Comparison of ENCODE assay signal across 9 mouse cellular contexts in the genomic region with DNA sequence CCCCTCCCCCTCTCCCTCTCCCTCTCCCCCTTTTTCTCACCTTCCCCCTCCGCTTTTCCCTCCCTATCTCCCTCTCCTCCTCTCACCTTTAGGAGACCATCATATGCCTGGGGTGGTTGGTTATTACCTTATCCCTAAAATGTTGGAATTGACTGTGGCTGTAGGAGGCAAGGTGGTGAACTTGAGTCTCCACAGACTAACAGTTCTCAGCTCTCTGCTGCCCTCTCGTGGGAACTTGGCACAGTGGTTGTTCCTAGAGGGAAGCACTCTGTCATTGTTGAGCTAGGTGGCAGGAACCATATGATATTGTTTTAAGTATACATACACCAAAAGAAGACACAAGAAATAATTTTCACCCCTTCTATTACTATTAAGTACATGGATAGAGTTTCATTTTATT.
DNase-seq lines count a peak whose midpoint lies in the region; ATAC-seq and TF ChIP-seq lines count a peak whose summit lies in the region.
"Had no signal": no experiment of that assay in that cellular context is flagged by ENCODE, and none has a peak within 500 bp of the region (broad histone marks: within the 10 kb centered on the region; RNA-seq: fewer than 3 reads in every experiment).

No protein-coding gene starts in this region.

- peak; percentile 11 for DNase-seq in thymus, adult 2 months
- no peak for DNase-seq in thymus, adult 18-20 months
- peak; percentile 10 for DNase-seq in cerebellum, adult 9-11 months
- DNase-seq in frontal cortex, postnatal 25 days (ENCODE audit: low spot score in 2 of 2) = peak; percentile 74 to 79
- peak; percentile 20 to 68 for DNase-seq in kidney, adult 8-10 months
- DNase-seq in limb, embryonic 11.5 days (ENCODE audit: low spot score) = peak; percentile 88
- peak; percentile 73 for DNase-seq in thymus, postnatal 4 days

- no peaks in the 10 kb centered on the region for H3K27me3 ChIP-seq in thymus, adult 2 months (ENCODE audit: control insufficient read depth, insufficient read depth, low read length)
- H3K27me3 ChIP-seq in limb, embryonic 11.5 days (ENCODE audit: control insufficient read depth, insufficient read depth, low read length) = no peaks in the 10 kb centered on the region
- H3K27me3 ChIP-seq in neural tube, embryonic 12.5 days (replicated peaks) = no peaks in the 10 kb centered on the region

- H3K36me3 ChIP-seq in thymus, adult 2 months (ENCODE audit: control insufficient read depth, insufficient read depth, low read length) = no peaks in the 10 kb centered on the region
- H3K36me3 ChIP-seq in limb, embryonic 11.5 days (ENCODE audit: control insufficient read depth, insufficient read depth, low read length) = no peaks in the 10 kb centered on the region
- no peaks in the 10 kb centered on the region for H3K36me3 ChIP-seq in neural tube, embryonic 12.5 days

- no peak for TF ChIP-seq CTCF in thymus, adult 2 months (IDR thresholded peaks at IDR 0.05; ENCODE audit: borderline replicate concordance, control insufficient read depth, extremely low read depth, insufficient read depth, low read length, poor library complexity)

- 25% methylated on average over 2 of the region's 2 CpGs for WGBS in thymus, adult 2 months
- 8% methylated on average over 2 of the region's 2 CpGs for WGBS in limb, embryonic 11.5 days
- 20% methylated on average over 2 of the region's 2 CpGs for WGBS in neural tube, embryonic 12.5 days

- H3K4me2 ChIP-seq in limb, embryonic 11.5 days (ENCODE audit: low read depth, severe bottlenecking) = no peak overlapping the region
- no peak overlapping the region for H3K4me2 ChIP-seq in neural tube, embryonic 12.5 days (replicated peaks)

- no peak overlapping the region for H3K27ac ChIP-seq in thymus, adult 2 months (ENCODE audit: control insufficient read depth, insufficient read depth, low read length)
- no peak overlapping the region for H3K27ac ChIP-seq in limb, embryonic 11.5 days (replicated peaks; ENCODE audit: low read depth, low read length)
- no peak overlapping the region for H3K27ac ChIP-seq in neural tube, embryonic 12.5 days

- no peak overlapping the region for H3K9ac ChIP-seq in limb, embryonic 11.5 days (ENCODE audit: low read length)
- H3K9ac ChIP-seq in neural tube, embryonic 12.5 days = no peak overlapping the region

- 0 out of 2 replicates have a peak, but pooled peaks have one; percentile 51 for ATAC-seq in limb, embryonic 11.5 days (ENCODE audit: insufficient number of reproducible peaks, low FRiP score, low TSS enrichment, low read depth)
- ATAC-seq in neural tube, embryonic 12.5 days (ENCODE audit: low FRiP score, low read depth) = peak; percentile 63

- no peaks in the 10 kb centered on the region for H3K4me1 ChIP-seq in thymus, adult 2 months (replicated peaks; ENCODE audit: control insufficient read depth, insufficient read depth, low read length)
- H3K4me1 ChIP-seq in limb, embryonic 11.5 days (ENCODE audit: control insufficient read depth, insufficient read depth, low read length) = no peaks in the 10 kb centered on the region
- no peaks in the 10 kb centered on the region for H3K4me1 ChIP-seq in neural tube, embryonic 12.5 days

- TF ChIP-seq POLR2A in thymus, adult 2 months (IDR thresholded peaks at IDR 0.05; ENCODE audit: control insufficient read depth, extremely low read depth, insufficient read depth, low read length, poor library complexity) = no peak

- no peaks in the 10 kb centered on the region for H3K9me3 ChIP-seq in limb, embryonic 11.5 days (ENCODE audit: control insufficient read depth, low read length)
- H3K9me3 ChIP-seq in neural tube, embryonic 12.5 days = no peaks in the 10 kb centered on the region

- no peak overlapping the region for H3K4me3 ChIP-seq in thymus, adult 2 months (ENCODE audit: control insufficient read depth, insufficient read depth, low read length)
- no peak overlapping the region for H3K4me3 ChIP-seq in limb, embryonic 11.5 days (ENCODE audit: low read depth, low read length)
- H3K4me3 ChIP-seq in neural tube, embryonic 12.5 days = no peak overlapping the region
- H3K4me3 ChIP-seq: erythroblast, embryonic 14.5 days had no signal

Comparison
In these comparisons a context has a peak if more than half of its experiments do, and no peak if none do; other contexts are left out.
1. DNase-seq: peak in thymus, adult 2 months (single experiment), cerebellum, adult 9-11 months (single experiment), frontal cortex, postnatal 25 days (2 of 2), kidney, adult 8-10 months (2 of 2), limb, embryonic 11.5 days (single experiment) and thymus, postnatal 4 days (single experiment); none in thymus, adult 18-20 months (0 of 2).